Mouse (Mus musculus) lung, postnatal 0 days (tissue): Measurements from ENCODE around the gene Mapk14.

Source experiments
- CTCF ChIP-seq: IDR thresholded peaks from 2 replicates; pipeline ENCODE4 v1.5.1; 2016; ENCODE audit warnings: antibody characterized with exemption, mild to moderate bottlenecking
- EP300 ChIP-seq: IDR thresholded peaks from 2 replicates; pipeline ENCODE4 v1.6.1; 2016; ENCODE audit warnings: antibody characterized with exemption, mild to moderate bottlenecking, control low read depth

- TF ChIP-seq CTCF = no peak
- no peak for TF ChIP-seq EP300
Observed at GRCm38 (mm10) chr17:28725783-28726182, 34.7 kb downstream of the Mapk14 start, which contains the start of gene AC170998.1.
